Mouse (Mus musculus) lung, postnatal 0 days (tissue): ENCODE measurements around the gene Serf2. TPM values are rescaled to one million over a fixed set of nuclear protein-coding genes. Genes with fewer than 3 reads are reported as not detected.
"Not testable (repeated sequence)": the region's sequence is repeated elsewhere in the genome, so short reads cannot be mapped to it uniquely, and the experiment has no call there.

Experiments
- ATAC-seq: fragments of 200-750 bp; cut with Nextera tagmentation; 2 replicates; pipeline ENCODE4 v1.8.0; 2017; ENCODE audit warnings: moderate library complexity
- DNase-seq: peaks from one replicate; pipeline ENCODE4 v3.0.0-alpha.2; 2016; ENCODE audit warnings: low spot score
- H3K27ac ChIP-seq: fragments of 300-500 bp; sonication (generic); 2 replicates; pipeline ENCODE4 v1.5.1; 2014; ENCODE audit warnings: antibody characterized with exemption, mild to moderate bottlenecking, low read length, mixed read lengths
- H3K27me3 ChIP-seq: fragments of 300-500 bp; sonication (generic); replicated peaks from 2 replicates; pipeline ENCODE4 v1.6.1; 2014; ENCODE audit warnings: low read length, mixed read lengths; ENCODE audit not compliant: insufficient read depth
- H3K36me3 ChIP-seq: fragments of 300-500 bp; sonication (generic); 2 replicates; pipeline ENCODE4 v1.6.1; 2014; ENCODE audit warnings: low read length, mixed read lengths; ENCODE audit not compliant: insufficient read depth
- H3K4me1 ChIP-seq: fragments of 300-500 bp; sonication (generic); 2 replicates; pipeline ENCODE4 v1.6.1; 2014; ENCODE audit warnings: antibody characterized with exemption, low read depth, low read length, mixed read lengths; ENCODE audit not compliant: insufficient read depth
- H3K4me2 ChIP-seq: fragments of 300-500 bp; sonication (generic); replicated peaks from 2 replicates; pipeline ENCODE4 v1.6.1; 2014; ENCODE audit warnings: low read depth, mild to moderate bottlenecking, low read length, moderate library complexity, mixed read lengths
- H3K4me3 ChIP-seq: fragments of 300-500 bp; sonication (generic); 2 replicates; pipeline ENCODE4 v1.5.1; 2014; ENCODE audit warnings: low read depth, low read length
- H3K9ac ChIP-seq: fragments of 300-500 bp; sonication (generic); replicated peaks from 2 replicates; pipeline ENCODE4 v1.6.1; 2014; ENCODE audit warnings: low read depth, mild to moderate bottlenecking
- H3K9me3 ChIP-seq: fragments of 300-500 bp; sonication (generic); 2 replicates; pipeline ENCODE4 v1.6.1; 2016; ENCODE audit warnings: low read length, mixed read lengths
- CTCF ChIP-seq: IDR thresholded peaks from 2 replicates; pipeline ENCODE4 v1.5.1; 2016; ENCODE audit warnings: antibody characterized with exemption, mild to moderate bottlenecking
- EP300 ChIP-seq: IDR thresholded peaks from 2 replicates; pipeline ENCODE4 v1.6.1; 2016; ENCODE audit warnings: antibody characterized with exemption, mild to moderate bottlenecking, control low read depth
- WGBS: fragments of 180-500 bp; shearing (Covaris S2); extraction: QIAGEN DNeasy Blood & Tissue Kit; methylation state at CpG from one replicate; pipeline ENCODE4 v1.1.7; 2014; 5-methylcytosine and 5-hydroxymethylcytosine counted together
- polyA plus RNA-seq: library from polyadenylated mRNA; unstranded; fragments of >200 nt; fragmentation: Nextera tagmentation; extraction: Ambion mirVana; gene quantifications from 2 replicates; pipeline ENCODE4 v1.2.1, GENCODE M21; 2015

Serf2 gene
- polyA plus RNA-seq, 1 experiment from 2014 or later: 470 TPM

GRCm38 (mm10) chr2:121456692-121457642, 8.0 kb downstream of the Serf2 start, which contains the start of gene Serinc4:
Serinc4 (minus strand) TSS chr2:121456781.
- ATAC-seq (peak; percentile 95), DNase-seq (peak; percentile 94)
- H3K9ac ChIP-seq: peak within 1 kb of the TSS; percentile 76
- TF ChIP-seq CTCF (no peak), EP300 (no peak)
- peak within 1 kb of the TSS; percentile 78 for H3K27ac ChIP-seq
- peak within 1 kb of the TSS; percentile 65 for H3K4me2 ChIP-seq
- peaks cover 6% of the 10 kb centered on the region; the same call in 1 of the 2 replicates for H3K4me1 ChIP-seq
- H3K36me3 ChIP-seq: no peaks in the 10 kb centered on the region; the same call in 1 of the 2 replicates
- no peaks in the 10 kb centered on the region for H3K9me3 ChIP-seq
- peak within 1 kb of the TSS; percentile 74 for H3K4me3 ChIP-seq
- WGBS: 3% methylated on average over 41 of the region's 41 CpGs
- no peaks in the 10 kb centered on the region for H3K27me3 ChIP-seq

GRCm38 (mm10) chr2:121460071-121460470, 11.1 kb downstream of the Serf2 start:
- DNase-seq: no peak
- H3K36me3 ChIP-seq: no peaks in the 10 kb centered on the region
- TF ChIP-seq CTCF: no peak
- TF ChIP-seq EP300: no peak
- no peak for ATAC-seq
- WGBS: 49% methylated on average over 2 of the region's 2 CpGs
- no peaks in the 10 kb centered on the region for H3K9me3 ChIP-seq
- H3K4me1 ChIP-seq: peaks cover 6% of the 10 kb centered on the region; the same call in 1 of the 2 replicates
- no peak overlapping the region for H3K4me2 ChIP-seq
- H3K9ac ChIP-seq: no peak overlapping the region
- H3K27ac ChIP-seq: no peak overlapping the region
- no peak overlapping the region for H3K4me3 ChIP-seq
- no peaks in the 10 kb centered on the region for H3K27me3 ChIP-seq

GRCm38 (mm10) chr2:121468982-121469381, 20.0 kb downstream of the Serf2 start:
- DNase-seq, H3K9ac ChIP-seq, H3K27me3 ChIP-seq, H3K4me1 ChIP-seq, H3K9me3 ChIP-seq, H3K4me3 ChIP-seq, H3K36me3 ChIP-seq, H3K27ac ChIP-seq, H3K4me2 ChIP-seq, ATAC-seq: not testable (repeated sequence)
- 40% methylated on average over 1 of the region's 6 CpGs for WGBS

DNA sequence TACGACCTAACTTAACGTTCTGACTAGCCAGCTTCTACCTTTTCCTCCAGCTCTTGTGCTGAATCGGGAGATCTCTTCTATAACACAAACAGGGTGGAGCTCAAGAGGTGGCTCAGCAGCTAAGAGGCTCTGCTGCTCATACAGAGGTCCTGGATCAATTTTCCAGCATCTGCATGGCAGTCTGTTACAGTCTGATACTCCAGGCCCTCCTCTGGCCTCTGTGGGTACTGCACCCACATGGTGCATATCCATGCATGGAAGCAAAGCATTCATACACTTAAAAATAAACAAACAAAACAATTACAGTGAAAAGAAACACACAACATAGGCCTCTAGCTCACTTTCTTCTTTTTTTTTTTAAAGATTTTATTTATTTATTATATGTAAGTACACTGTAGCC, 23.8 kb downstream of the Serf2 start:
- H3K36me3 ChIP-seq, H3K4me2 ChIP-seq, DNase-seq, H3K9me3 ChIP-seq, H3K27me3 ChIP-seq, H3K27ac ChIP-seq, H3K4me3 ChIP-seq, H3K4me1 ChIP-seq, ATAC-seq, H3K9ac ChIP-seq: not testable (repeated sequence)
- WGBS: 91% methylated on average over 3 of the region's 3 CpGs

GRCm38 (mm10) chr2:121473301-121474179, 24.5 kb downstream of the Serf2 start, which contains the start of gene Mfap1b:
Mfap1b (minus strand) TSS chr2:121474067.
- H3K36me3 ChIP-seq, H3K4me1 ChIP-seq, H3K27me3 ChIP-seq, H3K9me3 ChIP-seq: not testable (repeated sequence)
- peak; percentile 98 for ATAC-seq
- WGBS: 5% methylated on average over 35 of the region's 41 CpGs
- H3K4me2 ChIP-seq: peak within 1 kb of the TSS; percentile 59
- DNase-seq: peak; percentile 96
- H3K9ac ChIP-seq: peak within 1 kb of the TSS; percentile 62
- peak within 1 kb of the TSS; percentile 77 for H3K27ac ChIP-seq
- peak within 1 kb of the TSS; percentile 60 for H3K4me3 ChIP-seq

GRCm38 (mm10) chr2:121474180-121474535, 25.2 kb downstream of the Serf2 start:
- Histone ChIP-seq H3K4me3 (peak overlapping the region; percentile 60), H3K4me2 (peak overlapping the region; percentile 59), H3K27me3 (no peaks in the 10 kb centered on the region), H3K4me1 (no peaks in the 10 kb centered on the region), H3K9me3 (no peaks in the 10 kb centered on the region), H3K27ac (peak overlapping the region; percentile 77; the same call in 1 of the 2 replicates), H3K36me3 (0 out of 2 replicates have a peak, but pooled peaks cover 4% of the 10 kb centered on the region), H3K9ac (peak overlapping the region; percentile 62; the same call in 1 of the 2 replicates)
- ATAC-seq (peak; percentile 35), DNase-seq (no peak)
- TF ChIP-seq CTCF: no peak
- no peak for TF ChIP-seq EP300
- WGBS: 25% methylated on average over 8 of the region's 8 CpGs

- H3K4me1 ChIP-seq, ATAC-seq, H3K27ac ChIP-seq, DNase-seq, H3K36me3 ChIP-seq, H3K9ac ChIP-seq, H3K27me3 ChIP-seq, H3K9me3 ChIP-seq, H3K4me2 ChIP-seq, H3K4me3 ChIP-seq: not testable (repeated sequence)
- WGBS: 96% methylated on average over 2 of the region's 2 CpGs
Measured at GRCm38 (mm10) chr2:121475306-121475705, 26.3 kb downstream of the Serf2 start.
